Mouse (Mus musculus) hindbrain, embryonic 12.5 days (tissue): ENCODE data around the gene Msmp. TPM values are rescaled to one million over a fixed set of nuclear protein-coding genes. Genes with fewer than 3 reads are reported as not detected.

Experiments
- microRNA-seq: library from miRNA; unstranded; fragments of <30 nt; microRNA quantifications from one replicate; pipeline ENCODE4, GENCODE M21; 2017
- polyA plus RNA-seq: library from polyadenylated mRNA; unstranded; fragments of >200 nt; fragmentation: Nextera tagmentation; extraction: Ambion mirVana; gene quantifications from 2 replicates; pipeline ENCODE4 v1.2.1, GENCODE M21; 2016

Gene Msmp
- polyA plus RNA-seq, 1 experiment from 2014 or later: 2.4 TPM

Small RNA genes within 50 kb of the gene (microRNA-seq; reads per million reads assigned to microRNA genes)
- gene Gm25262: not detected

Other genes with a start within 250 kb of the Msmp start
- 55.0 and 68.9 TPM in 2 replicates for gene Rusc2, start 202.5 kb downstream of the Msmp start, polyA plus RNA-seq
- gene Fam166b, start 155.4 kb downstream of the Msmp start, polyA plus RNA-seq: 1.3 TPM in 1 of 2 replicates, not detected in the other
- 15.7 and 16.2 TPM in 2 replicates for gene Tesk1, start 142.6 kb downstream of the Msmp start, polyA plus RNA-seq
- 2.0 and 3.8 TPM in 2 replicates for gene Cd72, start 129.9 kb downstream of the Msmp start, polyA plus RNA-seq
- gene Sit1, start 100.8 kb downstream of the Msmp start, polyA plus RNA-seq: not detected in 2 replicates
- gene Ccdc107, start 91.6 kb downstream of the Msmp start, polyA plus RNA-seq: 50.8 and 51.4 TPM in 2 replicates
- gene Arhgef39, start 84.8 kb downstream of the Msmp start, polyA plus RNA-seq: 22.6 and 26.8 TPM in 2 replicates
- 1.3 and 1.5 TPM in 2 replicates for gene Car9, start 77.5 kb downstream of the Msmp start, polyA plus RNA-seq
- gene Tpm2, start 60.7 kb downstream of the Msmp start, polyA plus RNA-seq: 59.3 and 105 TPM in 2 replicates
- gene Creb3, start 22.2 kb downstream of the Msmp start, polyA plus RNA-seq: 60.2 and 65.7 TPM in 2 replicates
- 70.5 and 71.7 TPM in 2 replicates for gene Tln1, start 21.8 kb downstream of the Msmp start, polyA plus RNA-seq
- 40.6 and 43.3 TPM in 2 replicates for gene Rgp1, start 5.8 kb downstream of the Msmp start, polyA plus RNA-seq
- gene Gba2, start 5.6 kb downstream of the Msmp start, polyA plus RNA-seq: 46.5 and 48.7 TPM in 2 replicates
- 30.7 and 31.8 TPM in 2 replicates for gene Npr2, start 47.4 kb upstream of the Msmp start, polyA plus RNA-seq
- 7.1 and 7.2 TPM in 2 replicates for gene Spag8, start 69.1 kb upstream of the Msmp start, polyA plus RNA-seq
- gene Hint2, start 72.0 kb upstream of the Msmp start, polyA plus RNA-seq: 72.7 and 78.3 TPM in 2 replicates
- gene Tmem8b, start 84.5 kb upstream of the Msmp start, polyA plus RNA-seq: 13.7 and 14.4 TPM in 2 replicates
- 3.1 and 3.8 TPM in 2 replicates for gene Fam221b, start 84.7 kb upstream of the Msmp start, polyA plus RNA-seq
- gene Olfr70, start 116.3 kb upstream of the Msmp start, polyA plus RNA-seq: not detected in 2 replicates
- gene Olfr71, start 125.8 kb upstream of the Msmp start, polyA plus RNA-seq: not detected in 2 replicates
- 0.21 and 0.28 TPM in 2 replicates for gene Hrct1, start 142.7 kb upstream of the Msmp start, polyA plus RNA-seq
- 0.05 and 0.13 TPM in 2 replicates for gene Spaar, start 145.5 kb upstream of the Msmp start, polyA plus RNA-seq
- not detected in 2 replicates for gene Olfr159, start 186.5 kb upstream of the Msmp start, polyA plus RNA-seq
- not detected in 2 replicates for gene Olfr156, start 239.4 kb upstream of the Msmp start, polyA plus RNA-seq